Comparison of ENCODE assay signal across 8 mouse cellular contexts in genomic region chr14:34810763-34811489, GRCm38 (mm10). TPM values are rescaled to one million over a fixed set of nuclear protein-coding genes. Genes with fewer than 3 reads are reported as not detected.
DNase-seq lines count a peak whose midpoint lies in the region; ATAC-seq and TF ChIP-seq lines count a peak whose summit lies in the region.

No protein-coding gene starts in this region.

- ATAC-seq in heart, embryonic 12.5 days (ENCODE audit: insufficient number of reproducible peaks, low FRiP score): no peak
- no peak for ATAC-seq in activated CD4-positive, CD25-positive, alpha-beta regulatory T cell, adult 4 months

- TF ChIP-seq POLR2A in CH12.LX (IDR thresholded peaks at IDR 0.05; ENCODE audit: low read depth, low read length): no peak

- H3K36me3 ChIP-seq in CH12.LX (replicated peaks in 1 of 2; ENCODE audit: control insufficient read depth in 1 of 2, insufficient read depth in 1 of 2, low read length in 1 of 2): no peaks in the 10 kb centered on the region
- no peaks in the 10 kb centered on the region for H3K36me3 ChIP-seq in heart, embryonic 12.5 days

- no peaks in the 10 kb centered on the region for H3K4me1 ChIP-seq in CH12.LX (ENCODE audit: control insufficient read depth in 1 of 2, insufficient read depth in 2 of 2)
- H3K4me1 ChIP-seq in heart, embryonic 12.5 days (replicated peaks): no peaks in the 10 kb centered on the region

- in situ Hi-C loops in CH12.LX (cut with MboI; ENCODE audit: low pct_ligation_motif_present, low pct_unique_long_range_greater_than_20kb, low sequenced_read_pairs): loop anchor here (10.0 kb wide), 1 partner anchor 284 kb away; no protein-coding TSS in a partner anchor

- TF ChIP-seq RAD21 in CH12.LX (IDR thresholded peaks at IDR 0.05; ENCODE audit: low read depth, low read length): peak; percentile 99

- no peaks in the 10 kb centered on the region for H3K9me3 ChIP-seq in CH12.LX (replicated peaks; ENCODE audit: low read length)
- H3K9me3 ChIP-seq in heart, embryonic 12.5 days (replicated peaks): no peaks in the 10 kb centered on the region

- H3K4me3 ChIP-seq in CH12.LX (replicated peaks in 1 of 3; ENCODE audit: low read depth in 2 of 3, low read length in 2 of 3, poor library complexity in 1 of 3): no peak overlapping the region
- H3K4me3 ChIP-seq in heart, embryonic 12.5 days: no peak overlapping the region

- peak; percentile 71 to 92 for TF ChIP-seq CTCF in CH12.LX (conservative IDR thresholded peaks at IDR 0.05 in 1 of 2, IDR thresholded peaks at IDR 0.05 in 1 of 2; ENCODE audit: low read depth in 2 of 2, low read length in 2 of 2)

- dilution Hi-C loops in CH12.LX (cut with MboI; ENCODE audit: extremely low pct_ligation_motif_present, extremely low pct_unique_long_range_greater_than_20kb, low sequenced_read_pairs): no loop called here

- no peak for TF ChIP-seq EP300 in CH12.LX (IDR thresholded peaks at IDR 0.05; ENCODE audit: low read length)

- H3K9ac ChIP-seq in CH12.LX (ENCODE audit: insufficient read depth, low read depth): no peak overlapping the region
- no peak overlapping the region for H3K9ac ChIP-seq in heart, embryonic 12.5 days

- WGBS in heart, embryonic 12.5 days: 20% methylated on average over 16 of the region's 16 CpGs

- no peaks in the 10 kb centered on the region for H3K79me2 ChIP-seq in CH12.LX (replicated peaks; ENCODE audit: control insufficient read depth, extremely low read depth, insufficient read depth, poor library complexity, severe bottlenecking)

- no peak overlapping the region for H3K27ac ChIP-seq in CH12.LX (ENCODE audit: insufficient read depth, low read depth)
- no peak overlapping the region for H3K27ac ChIP-seq in heart, embryonic 12.5 days (ENCODE audit: poor library complexity, severe bottlenecking)

- DNase-seq in CH12.LX (ENCODE audit: extremely low read depth) (peak; percentile 65), adipocyte (ENCODE audit: low spot score) (peak; percentile 58)
- DNase-seq in embryo, embryonic 11.5 days (ENCODE audit: low read depth, low spot score): peak; percentile 82
- peak; percentile 86 for DNase-seq in kidney, postnatal 4 days
- peak; percentile 79 for DNase-seq in lung, postnatal 10 days
- DNase-seq in right cerebral cortex, adult 2 months (ENCODE audit: low spot score in 2 of 2): peak; percentile 83 to 93

- H3K4me2 ChIP-seq in CH12.LX (ENCODE audit: insufficient read depth, low read depth, poor library complexity, severe bottlenecking): peak overlapping the region; percentile 42; the same call in 1 of the 2 replicates
- H3K4me2 ChIP-seq in heart, embryonic 12.5 days: peak overlapping the region; percentile 27

- H3K27me3 ChIP-seq in CH12.LX (replicated peaks): peaks cover 22% of the 10 kb centered on the region
- peaks cover 38% of the 10 kb centered on the region for H3K27me3 ChIP-seq in heart, embryonic 12.5 days (replicated peaks)

TF ChIP-seq in CH12.LX, 34 proteins besides CTCF, POLR2A, EP300 and RAD21:
- peak; percentile 38; the same call in 1 of the 2 replicates for TF ChIP-seq NELFE (IDR thresholded peaks at IDR 0.05; ENCODE audit: low read depth, low read length)
- TF ChIP-seq PAX5 (IDR thresholded peaks at IDR 0.05; ENCODE audit: low read length): no peak
- TF ChIP-seq SMC3 (IDR thresholded peaks at IDR 0.05; ENCODE audit: low read depth, low read length): peak; percentile 73
- peak; percentile 79 for TF ChIP-seq NRF1 (IDR thresholded peaks at IDR 0.05; ENCODE audit: low read depth, low read length)
- no peak for TF ChIP-seq POLR2AphosphoS2 (IDR thresholded peaks at IDR 0.05; ENCODE audit: low read depth, low read length)
- TF ChIP-seq ZC3H11A (IDR thresholded peaks at IDR 0.05; ENCODE audit: low read depth, low read length): peak; percentile 9; the same call in 1 of the 2 replicates
- TF ChIP-seq MXI1 (IDR thresholded peaks at IDR 0.05; ENCODE audit: low read depth, low read length): no peak

RNA-seq across cellular contexts. Expression of gene Grid1, which starts 9.0 kb away (rescaled TPM):
- total RNA-seq in CH12.LX (2012; rRNA removed) (not detected in 2 replicates), CH12.LX (2014; rRNA removed) (not detected in 2 replicates)
- polyA plus RNA-seq in CH12.LX (2012; ENCODE audit: insufficient read length, low read depth): not detected in 2 replicates
- 0.44 and 0.51 TPM in 2 replicates for polyA plus RNA-seq in heart, embryonic 12.5 days (2016; fragmentation: Nextera tagmentation; extraction: Ambion mirVana)
- polyA plus RNA-seq in activated CD4-positive, CD25-positive, alpha-beta regulatory T cell, adult 4 months (2017; shearing (Covaris generic)): not detected
